Mouse (Mus musculus) layer of hippocampus, adult 11-12 months (tissue): ENCODE measurements around the gene Cul7.

Source experiments
- DNase-seq: peaks from one replicate; pipeline ENCODE4 v3.0.0; 2022; ENCODE audit warnings: low spot score

Gene Cul7

GRCm38 (mm10) chr17:46673850-46674529 is 23.9 kb downstream of the Cul7 start, which contains the start of gene Rrp36:
Gene Rrp36 (minus strand): TSS chr17:46674352.
- peak; percentile 90 for DNase-seq

- no peak for DNase-seq
These were observed 24.6 kb downstream of the Cul7 start for GRCm38 (mm10) chr17:46674530-46675283.

GRCm38 (mm10) chr17:46678416-46678815 is 28.3 kb downstream of the Cul7 start, which contains the start of gene Mea1:
Gene Mea1 (plus strand): TSS chr17:46678793.
- DNase-seq, result no peak

GRCm38 (mm10) chr17:46678911-46679310 is 28.8 kb downstream of the Cul7 start:
- DNase-seq, result no peak

GRCm38 (mm10) chr17:46679843-46680759 is 30.0 kb downstream of the Cul7 start:
- peak; percentile 55 for DNase-seq

- peak; percentile 97 for DNase-seq
These were observed 30.7 kb downstream of the Cul7 start, which contains the start of gene Klhdc3 for GRCm38 (mm10) chr17:46680760-46681373. Gene Klhdc3 (minus strand): TSS chr17:46680914.

- DNase-seq, result no peak
These were observed 31.5 kb downstream of the Cul7 start for GRCm38 (mm10) chr17:46681466-46682118.

GRCm38 (mm10) chr17:46682654-46683389 is 32.7 kb downstream of the Cul7 start:
- no peak for DNase-seq

GRCm38 (mm10) chr17:46685913-46686312 is 35.8 kb downstream of the Cul7 start:
- no peak for DNase-seq

- no peak for DNase-seq
These were observed 40.5 kb downstream of the Cul7 start for GRCm38 (mm10) chr17:46690665-46691064.

GRCm38 (mm10) chr17:46691390-46691789 is 41.3 kb downstream of the Cul7 start:
- DNase-seq, result no peak

GRCm38 (mm10) chr17:46694517-46695063 is 44.5 kb downstream of the Cul7 start:
- DNase-seq, result no peak

GRCm38 (mm10) chr17:46698515-46698914 is 48.4 kb downstream of the Cul7 start:
- no peak for DNase-seq

- no peak for DNase-seq
These were observed 49.1 kb downstream of the Cul7 start for GRCm38 (mm10) chr17:46699245-46699644.

GRCm38 (mm10) chr17:46699912-46700311 is 49.8 kb downstream of the Cul7 start:
- no peak for DNase-seq

- DNase-seq, result no peak
These were observed 51.4 kb downstream of the Cul7 start for GRCm38 (mm10) chr17:46701489-46701888.

- DNase-seq, result no peak
These were observed 52.0 kb downstream of the Cul7 start for GRCm38 (mm10) chr17:46702100-46702499.

- no peak for DNase-seq
These were observed 52.4 kb downstream of the Cul7 start for GRCm38 (mm10) chr17:46702506-46702905.

- DNase-seq, result no peak
These were observed 54.1 kb downstream of the Cul7 start for GRCm38 (mm10) chr17:46703971-46704886.
